Mouse (Mus musculus) lung, embryonic 16.5 days (tissue): ENCODE results near the gene Cmtm7. TPM values are rescaled to one million over a fixed set of nuclear protein-coding genes. Genes with fewer than 3 reads are reported as not detected.

Experiments used
- ATAC-seq: fragments of 200-750 bp; cut with Nextera tagmentation; 2 replicates; pipeline ENCODE4 v1.8.0; 2017; ENCODE audit warnings: low read depth, mild to moderate bottlenecking, moderate library complexity
- H3K27ac ChIP-seq: fragments of 300-500 bp; sonication (generic); 2 replicates; pipeline ENCODE4 v1.5.1; 2014; ENCODE audit warnings: mild to moderate bottlenecking, control low read depth, low read length
- H3K27me3 ChIP-seq: fragments of 300-500 bp; sonication (generic); 2 replicates; pipeline ENCODE4 v1.6.1; 2014; ENCODE audit warnings: low read depth, low read length, mixed read lengths; ENCODE audit not compliant: control insufficient read depth, insufficient read depth
- H3K36me3 ChIP-seq: fragments of 300-500 bp; sonication (generic); 2 replicates; pipeline ENCODE4 v1.6.1; 2014; ENCODE audit warnings: low read length; ENCODE audit not compliant: control insufficient read depth, insufficient read depth
- H3K4me1 ChIP-seq: fragments of 300-500 bp; sonication (generic); replicated peaks from 2 replicates; pipeline ENCODE4 v1.6.1; 2014; ENCODE audit warnings: low read length, mixed read lengths; ENCODE audit not compliant: control insufficient read depth, insufficient read depth
- H3K4me2 ChIP-seq: fragments of 300-500 bp; sonication (generic); 2 replicates; pipeline ENCODE4 v1.6.1; 2014; ENCODE audit warnings: low read depth, low read length, control low read depth
- H3K4me3 ChIP-seq: fragments of 300-500 bp; sonication (generic); 2 replicates; pipeline ENCODE4 v1.5.1; 2014; ENCODE audit warnings: mild to moderate bottlenecking, low read length, control low read depth
- H3K9ac ChIP-seq: fragments of 300-500 bp; sonication (generic); 2 replicates; pipeline ENCODE4 v1.6.1; 2014; ENCODE audit warnings: low read length, control low read depth
- H3K9me3 ChIP-seq: fragments of 300-500 bp; sonication (generic); 2 replicates; pipeline ENCODE4 v1.6.1; 2016; ENCODE audit warnings: low read length; ENCODE audit not compliant: control insufficient read depth
- WGBS: fragments of 180-500 bp; shearing (Covaris S2); extraction: QIAGEN DNeasy Blood & Tissue Kit; methylation state at CpG from one replicate; pipeline ENCODE4 v1.1.7; 2014; 5-methylcytosine and 5-hydroxymethylcytosine counted together
- polyA plus RNA-seq: library from polyadenylated mRNA; unstranded; fragments of >200 nt; fragmentation: Nextera tagmentation; extraction: Ambion mirVana; gene quantifications from 2 replicates; pipeline ENCODE4 v1.2.1, GENCODE M21; 2015

Gene Cmtm7
- polyA plus RNA-seq, 1 experiment from 2014 or later, result 78.1 TPM

DNA sequence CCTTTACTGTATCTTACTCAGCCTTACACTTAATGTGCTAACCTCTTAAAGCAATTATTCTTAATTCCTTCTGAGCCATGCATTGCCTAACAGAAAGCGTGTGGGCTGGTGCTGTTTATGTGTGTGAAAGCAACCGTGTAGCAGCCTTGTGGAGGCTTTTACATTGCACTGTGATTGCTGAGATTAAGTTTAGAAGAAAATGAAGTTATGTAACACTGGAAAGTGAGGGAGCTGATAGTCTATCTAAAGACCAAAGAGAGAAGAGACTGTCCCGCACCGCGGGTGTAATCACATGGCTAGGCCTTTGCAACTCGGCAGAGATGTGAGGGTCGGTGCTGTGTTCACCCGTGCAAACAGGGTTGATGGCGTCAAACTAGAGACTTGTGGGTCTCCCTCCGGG is 34.6 kb downstream of the Cmtm7 start:
- Histone ChIP-seq H3K27ac (no peak overlapping the region), H3K9me3 (no peaks in the 10 kb centered on the region), H3K9ac (no peak overlapping the region), H3K4me1 (no peaks in the 10 kb centered on the region), H3K4me2 (no peak overlapping the region), H3K27me3 (no peaks in the 10 kb centered on the region), H3K36me3 (peaks cover 15% of the 10 kb centered on the region; the same call in 1 of the 2 replicates), H3K4me3 (no peak overlapping the region)
- ATAC-seq, result no peak
- WGBS, result 77% methylated on average over 10 of the region's 10 CpGs

GRCm38 (mm10) chr9:114745654-114746053 is 36.0 kb downstream of the Cmtm7 start:
- ATAC-seq, result no peak
- WGBS, result 69% methylated on average over 4 of the region's 4 CpGs
- H3K36me3 ChIP-seq, result peaks cover 15% of the 10 kb centered on the region; the same call in 1 of the 2 replicates
- H3K4me2 ChIP-seq, result no peak overlapping the region
- no peaks in the 10 kb centered on the region for H3K4me1 ChIP-seq
- H3K9ac ChIP-seq, result no peak overlapping the region
- no peaks in the 10 kb centered on the region for H3K27me3 ChIP-seq
- no peaks in the 10 kb centered on the region for H3K9me3 ChIP-seq
- no peak overlapping the region for H3K27ac ChIP-seq
- H3K4me3 ChIP-seq, result no peak overlapping the region

DNA sequence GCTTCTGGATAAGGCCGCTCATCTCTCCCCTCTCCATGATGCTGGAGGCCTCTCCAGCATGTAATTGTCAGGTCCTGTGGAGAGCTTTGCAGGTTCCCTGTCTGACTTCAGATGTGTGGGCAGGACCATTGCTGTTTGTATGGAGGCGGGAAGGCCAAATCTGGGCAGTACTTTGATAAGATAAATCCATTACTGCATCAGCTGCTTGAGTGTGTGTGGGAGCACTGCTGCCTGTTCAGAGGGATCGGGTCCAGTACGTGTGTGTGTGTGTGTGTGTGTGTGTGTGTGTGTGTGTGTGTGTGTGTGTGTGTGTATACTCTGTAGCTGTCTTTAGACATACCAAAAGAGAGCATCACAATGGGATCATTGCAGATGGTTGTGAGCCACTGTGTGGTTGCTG is 36.5 kb downstream of the Cmtm7 start:
- no peaks in the 10 kb centered on the region for H3K27me3 ChIP-seq
- no peak overlapping the region for H3K27ac ChIP-seq
- no peaks in the 10 kb centered on the region for H3K4me1 ChIP-seq
- H3K36me3 ChIP-seq, result peaks cover 15% of the 10 kb centered on the region; the same call in 1 of the 2 replicates
- WGBS, result 67% methylated on average over 4 of the region's 4 CpGs
- no peak overlapping the region for H3K9ac ChIP-seq
- no peaks in the 10 kb centered on the region for H3K9me3 ChIP-seq
- ATAC-seq, result no peak
- no peak overlapping the region for H3K4me2 ChIP-seq
- H3K4me3 ChIP-seq, result no peak overlapping the region

GRCm38 (mm10) chr9:114742731-114743130 is 38.9 kb downstream of the Cmtm7 start:
- 76% methylated on average over 2 of the region's 2 CpGs for WGBS
- no peaks in the 10 kb centered on the region for H3K4me1 ChIP-seq
- no peaks in the 10 kb centered on the region for H3K27me3 ChIP-seq
- peak; percentile 71; the same call in 1 of the 2 replicates for ATAC-seq
- no peak overlapping the region for H3K9ac ChIP-seq
- H3K4me3 ChIP-seq, result no peak overlapping the region
- H3K9me3 ChIP-seq, result no peaks in the 10 kb centered on the region
- H3K4me2 ChIP-seq, result no peak overlapping the region
- H3K27ac ChIP-seq, result peak overlapping the region; percentile 48; the same call in 1 of the 2 replicates
- peaks cover 11% of the 10 kb centered on the region; the same call in 1 of the 2 replicates for H3K36me3 ChIP-seq

DNA sequence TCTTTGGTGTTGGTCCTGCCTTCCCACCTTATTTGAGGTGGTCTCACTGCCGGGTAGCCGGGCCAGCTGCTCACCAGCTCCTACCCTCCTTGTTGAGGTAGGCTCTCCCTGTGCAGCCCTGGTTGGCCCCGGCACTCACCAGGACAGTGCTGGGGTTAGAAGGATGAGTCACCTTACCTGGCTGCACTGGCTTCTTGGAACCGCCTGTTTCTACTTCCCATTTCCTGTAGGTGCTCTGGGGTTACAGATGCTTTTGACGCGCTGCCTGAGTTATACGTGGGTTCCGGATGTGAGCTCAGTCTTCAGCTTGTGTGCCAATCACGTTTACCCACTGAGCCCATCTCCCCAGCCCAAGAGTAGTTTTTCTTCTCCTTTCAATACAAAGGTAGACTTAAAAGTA is 41.3 kb downstream of the Cmtm7 start:
- Histone ChIP-seq H3K27me3 (no peaks in the 10 kb centered on the region), H3K4me2 (no peak overlapping the region), H3K9ac (no peak overlapping the region), H3K27ac (no peak overlapping the region), H3K9me3 (no peaks in the 10 kb centered on the region), H3K4me3 (no peak overlapping the region), H3K36me3 (no peaks in the 10 kb centered on the region; the same call in 1 of the 2 replicates), H3K4me1 (peaks cover 12% of the 10 kb centered on the region)
- no peak for ATAC-seq
- WGBS, result 78% methylated on average over 9 of the region's 9 CpGs

- H3K27me3 ChIP-seq, result no peaks in the 10 kb centered on the region
- H3K27ac ChIP-seq, result peak overlapping the region; percentile 43
- H3K4me1 ChIP-seq, result peaks cover 21% of the 10 kb centered on the region
- peak overlapping the region; percentile 21 for H3K4me2 ChIP-seq
- H3K9ac ChIP-seq, result no peak overlapping the region
- ATAC-seq, result peak; percentile 68
- H3K36me3 ChIP-seq, result no peaks in the 10 kb centered on the region
- H3K4me3 ChIP-seq, result no peak overlapping the region
- H3K9me3 ChIP-seq, result no peaks in the 10 kb centered on the region
- 33% methylated on average over 11 of the region's 11 CpGs for WGBS
These were observed 45.2 kb downstream of the Cmtm7 start for GRCm38 (mm10) chr9:114736442-114736841.

- Histone ChIP-seq H3K4me2 (no peak overlapping the region), H3K4me1 (peaks cover 21% of the 10 kb centered on the region), H3K36me3 (no peaks in the 10 kb centered on the region), H3K9me3 (no peaks in the 10 kb centered on the region), H3K9ac (no peak overlapping the region), H3K4me3 (no peak overlapping the region), H3K27me3 (no peaks in the 10 kb centered on the region), H3K27ac (no peak overlapping the region)
- no peak for ATAC-seq
- 66% methylated on average over 2 of the region's 2 CpGs for WGBS
These were observed 48.4 kb downstream of the Cmtm7 start for GRCm38 (mm10) chr9:114733238-114733637.

DNA sequence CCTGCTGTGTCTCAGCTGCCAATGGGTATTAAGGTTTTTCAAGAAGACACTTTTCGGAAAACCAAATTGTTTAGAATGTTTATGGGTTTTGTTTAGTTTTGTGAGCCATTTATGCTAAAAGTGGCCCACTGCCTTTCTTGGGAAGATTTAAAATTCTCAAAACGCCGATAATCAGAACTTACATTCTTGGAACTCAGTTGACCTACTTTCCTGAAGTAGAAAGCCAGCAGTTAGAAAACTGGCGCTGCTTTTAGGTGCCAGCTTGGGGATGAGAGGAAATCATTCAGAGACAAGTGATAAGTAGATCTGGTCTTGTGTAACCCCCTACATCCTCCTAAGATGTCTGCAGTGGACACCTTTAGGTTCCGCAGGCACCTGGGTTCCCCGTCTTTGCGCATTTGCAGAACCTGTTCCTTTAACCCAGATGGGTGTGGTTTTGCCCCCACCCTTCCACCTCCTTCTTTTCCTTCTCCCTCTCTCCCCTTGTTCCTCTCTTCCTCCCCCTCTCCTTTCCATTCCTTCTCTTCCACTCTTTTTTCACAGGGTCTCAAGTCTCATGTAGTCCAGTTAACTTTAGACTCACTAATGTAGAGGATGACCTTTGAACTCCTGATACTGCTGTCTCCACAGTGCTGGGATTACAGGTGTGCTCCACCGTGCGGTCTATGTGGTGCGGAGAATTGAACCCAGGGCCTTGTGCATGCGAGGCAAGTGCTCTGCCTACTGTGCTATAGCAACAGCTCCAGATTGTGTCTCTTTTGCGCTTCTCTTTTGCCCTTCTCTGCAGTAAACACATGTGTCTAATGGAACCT is 49.6 kb downstream of the Cmtm7 start:
- Histone ChIP-seq H3K4me3 (peak overlapping the region; percentile 76), H3K4me1 (peaks cover 18% of the 10 kb centered on the region), H3K27ac (no peak overlapping the region; the same call in 1 of the 2 replicates)

DNA sequence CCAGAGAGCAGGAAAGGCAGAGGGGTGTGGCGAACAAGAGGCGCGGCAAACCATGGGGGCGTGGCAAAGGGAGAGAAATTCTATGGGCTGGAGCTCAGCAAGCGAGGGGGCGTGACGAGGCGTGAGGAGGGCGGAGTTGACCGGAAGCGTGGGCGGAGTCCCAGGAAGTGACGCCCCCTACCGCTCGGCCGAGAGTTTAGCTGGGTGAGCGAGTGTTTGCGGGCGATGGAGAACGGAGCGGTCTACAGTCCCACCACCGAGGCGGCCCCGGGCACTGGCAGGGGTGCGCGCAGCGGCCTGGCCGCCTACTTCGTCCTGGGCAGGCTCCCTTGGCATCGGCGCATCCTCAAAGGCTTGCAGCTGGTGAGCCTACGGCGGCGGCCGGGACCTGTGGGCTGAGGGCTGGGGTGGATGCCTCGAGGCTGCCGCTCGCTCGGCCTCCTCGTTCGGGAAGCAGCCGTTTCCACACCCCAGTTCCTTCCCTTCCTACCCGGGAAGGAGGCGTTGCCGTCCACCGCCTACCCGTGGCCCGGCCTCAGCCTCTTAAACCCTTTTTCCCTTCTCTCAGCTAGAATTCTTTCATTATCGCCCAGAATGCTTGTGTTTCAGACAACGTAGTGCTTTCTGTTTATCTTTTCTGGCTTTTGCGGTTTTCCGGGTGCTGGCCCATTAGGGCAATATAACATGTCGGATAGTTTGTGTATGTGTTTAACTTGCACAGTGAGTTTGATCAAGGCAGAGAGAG is 50.5 kb downstream of the Cmtm7 start, which contains the start of gene Cmtm6:
TSS of gene Cmtm6 (plus strand) at position 106 of the 745 bp plus-strand sequence.
- Histone ChIP-seq H3K36me3 (no peaks in the 10 kb centered on the region), H3K27me3 (no peaks in the 10 kb centered on the region), H3K4me3 (peak within 1 kb of the TSS; percentile 76), H3K27ac (peak within 1 kb of the TSS; percentile 92), H3K4me2 (peak within 1 kb of the TSS; percentile 52), H3K4me1 (peaks cover 9% of the 10 kb centered on the region), H3K9me3 (no peaks in the 10 kb centered on the region), H3K9ac (peak within 1 kb of the TSS; percentile 86)
- under 1% methylated on average over 50 of the region's 53 CpGs for WGBS
- peak; percentile 94 for ATAC-seq

More for the DNA sequence above, 49.6 kb downstream of the Cmtm7 start:
- H3K4me2 ChIP-seq, result peak overlapping the region; percentile 52
- H3K9me3 ChIP-seq, result no peaks in the 10 kb centered on the region
- H3K36me3 ChIP-seq, result no peaks in the 10 kb centered on the region
- ATAC-seq, result no peak
- H3K27me3 ChIP-seq, result no peaks in the 10 kb centered on the region
- 56% methylated on average over 12 of the region's 12 CpGs for WGBS
- H3K9ac ChIP-seq, result peak overlapping the region; percentile 86
